Mouse (Mus musculus) olfactory bulb, adult 2 months (tissue): Measurements from ENCODE around the gene Ciao2a. TPM values are rescaled to one million over a fixed set of nuclear protein-coding genes. Genes with fewer than 3 reads are reported as not detected.

ENCODE experiments used
- H3K27ac ChIP-seq: fragments of 200-500 bp; 2 replicates; pipeline ENCODE4 v1.5.1; 2012; ENCODE audit warnings: low read depth, low read length; ENCODE audit not compliant: insufficient read depth
- H3K4me1 ChIP-seq: fragments of 200-500 bp; 2 replicates; pipeline ENCODE4 v1.6.1; 2012; ENCODE audit warnings: low read length; ENCODE audit not compliant: control insufficient read depth, insufficient read depth
- H3K4me3 ChIP-seq: fragments of 200-500 bp; 2 replicates; pipeline ENCODE4 v1.5.1; 2012; ENCODE audit warnings: mild to moderate bottlenecking, low read depth, low read length, moderate library complexity; ENCODE audit not compliant: insufficient read depth
- CTCF ChIP-seq: fragments of 200-500 bp; IDR thresholded peaks from 2 replicates; pipeline ENCODE4 v1.5.1; 2012; ENCODE audit warnings: low read depth, mild to moderate bottlenecking, low read length, moderate library complexity; ENCODE audit not compliant: insufficient read depth
- POLR2A ChIP-seq: fragments of 200-500 bp; IDR thresholded peaks from 2 replicates; pipeline ENCODE4 v1.6.1; 2012; ENCODE audit warnings: mild to moderate bottlenecking, low read depth, low read length, moderate library complexity; ENCODE audit not compliant: insufficient read depth
- WGBS: fragments of 180-500 bp; shearing (Covaris S2); methylation state at CpG from one replicate; pipeline ENCODE4 v1.1.7; 2018; 5-methylcytosine and 5-hydroxymethylcytosine counted together
- polyA plus RNA-seq: library from polyadenylated mRNA; stranded (reverse); fragments of >200 nt; gene quantifications from 2 replicates; pipeline ENCODE4 v1.2.4, GENCODE M21; 2012; ENCODE audit warnings: low replicate concordance; ENCODE audit not compliant: missing spikeins, insufficient read depth, insufficient read length

Ciao2a gene
- not detected in 2 replicates for polyA plus RNA-seq

GRCm38 (mm10) chr9:66126456-66127192 lies at the start of gene Ciao2a, which contains the start of gene Snx1:
Gene Ciao2a, plus strand, starts transcription at chr9:66126611.
Gene Snx1, minus strand, starts transcription at chr9:66126587.
- under 1% methylated on average over 34 of the region's 34 CpGs for WGBS
- H3K27ac ChIP-seq = peak within 1 kb of the TSS; percentile 19; the same call in 1 of the 2 replicates
- TF ChIP-seq CTCF (no peak), POLR2A (peak; percentile 41; the same call in 1 of the 2 replicates)
- peaks cover 2% of the 10 kb centered on the region; the same call in 1 of the 2 replicates for H3K4me1 ChIP-seq
- H3K4me3 ChIP-seq = peak within 1 kb of the TSS; percentile 65

GRCm38 (mm10) chr9:66078072-66078471 lies 48.3 kb upstream of the Ciao2a start:
- WGBS = 67% methylated on average over 3 of the region's 3 CpGs
- Histone ChIP-seq H3K27ac (no peak overlapping the region), H3K4me1 (0 out of 2 replicates have a peak, but pooled peaks cover 2% of the 10 kb centered on the region), H3K4me3 (no peak overlapping the region)
- no peak for TF ChIP-seq POLR2A
- no peak for TF ChIP-seq CTCF

DNA sequence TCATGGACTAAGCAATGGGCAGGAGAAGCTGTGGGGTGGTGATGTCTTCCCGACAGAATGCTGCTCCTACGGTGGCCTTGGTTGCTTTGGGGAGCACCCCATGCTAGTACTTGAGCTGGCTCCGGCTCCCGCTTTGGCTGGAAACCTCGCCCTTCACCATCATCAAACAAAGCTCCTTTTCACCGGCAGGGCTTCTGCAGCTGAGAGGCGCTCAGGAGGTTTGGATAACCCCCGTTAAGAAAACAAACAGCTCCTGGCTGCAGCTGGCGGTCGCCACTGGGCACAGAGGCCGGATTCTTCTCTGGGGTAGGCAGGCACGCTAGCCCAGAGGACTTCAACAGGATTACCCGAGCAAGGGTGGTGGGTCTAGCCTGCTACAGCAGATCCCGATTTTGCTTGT lies 47.9 kb upstream of the Ciao2a start:
- TF ChIP-seq POLR2A (no peak), CTCF (no peak)
- 0 out of 2 replicates have a peak, but pooled peaks cover 2% of the 10 kb centered on the region for H3K4me1 ChIP-seq
- H3K4me3 ChIP-seq = no peak overlapping the region
- no peak overlapping the region for H3K27ac ChIP-seq
- WGBS = 18% methylated on average over 14 of the region's 14 CpGs

DNA sequence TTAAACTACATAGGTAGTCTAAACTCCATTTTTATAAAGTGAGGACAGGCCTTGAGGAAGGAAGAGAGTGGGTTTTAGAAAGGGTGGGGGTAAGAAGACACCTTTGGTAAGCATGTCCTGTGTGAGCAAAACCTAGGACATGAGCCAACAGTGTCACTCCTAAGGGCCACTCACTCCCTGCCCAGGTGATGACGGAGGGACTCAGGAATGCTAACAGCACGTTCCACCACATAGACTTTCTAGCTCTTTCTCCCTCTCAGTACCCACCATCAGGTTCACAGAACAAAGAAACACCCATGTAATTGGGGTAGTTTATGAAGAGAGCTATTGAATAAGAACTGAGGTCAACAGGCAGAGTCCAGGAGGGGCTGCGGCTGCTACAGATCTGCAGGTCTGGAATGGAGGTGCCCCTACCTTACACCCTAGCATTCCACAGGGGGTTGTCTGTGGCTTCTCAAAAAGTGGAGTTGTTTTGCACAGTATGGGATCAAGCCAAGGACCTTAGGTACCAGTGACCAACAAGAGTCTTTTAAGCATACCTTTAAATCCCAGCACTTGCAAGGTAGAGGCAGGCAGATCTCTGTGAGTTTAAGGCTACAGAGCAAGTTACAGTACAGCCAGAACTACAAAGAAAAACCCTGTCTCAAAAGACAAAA lies 45.5 kb upstream of the Ciao2a start:
- 91% methylated on average over 3 of the region's 3 CpGs for WGBS
- Histone ChIP-seq H3K4me3 (no peak overlapping the region), H3K4me1 (0 out of 2 replicates have a peak, but pooled peaks cover 2% of the 10 kb centered on the region), H3K27ac (no peak overlapping the region)
- TF ChIP-seq POLR2A (no peak), CTCF (no peak)

- no peak overlapping the region for H3K27ac ChIP-seq
- 0 out of 2 replicates have a peak, but pooled peaks cover 2% of the 10 kb centered on the region for H3K4me1 ChIP-seq
- no peak for TF ChIP-seq CTCF
- no peak for TF ChIP-seq POLR2A
- H3K4me3 ChIP-seq = no peak overlapping the region
- 89% methylated on average over 4 of the region's 4 CpGs for WGBS
Observed at GRCm38 (mm10) chr9:66081999-66082398, 44.4 kb upstream of the Ciao2a start.

DNA sequence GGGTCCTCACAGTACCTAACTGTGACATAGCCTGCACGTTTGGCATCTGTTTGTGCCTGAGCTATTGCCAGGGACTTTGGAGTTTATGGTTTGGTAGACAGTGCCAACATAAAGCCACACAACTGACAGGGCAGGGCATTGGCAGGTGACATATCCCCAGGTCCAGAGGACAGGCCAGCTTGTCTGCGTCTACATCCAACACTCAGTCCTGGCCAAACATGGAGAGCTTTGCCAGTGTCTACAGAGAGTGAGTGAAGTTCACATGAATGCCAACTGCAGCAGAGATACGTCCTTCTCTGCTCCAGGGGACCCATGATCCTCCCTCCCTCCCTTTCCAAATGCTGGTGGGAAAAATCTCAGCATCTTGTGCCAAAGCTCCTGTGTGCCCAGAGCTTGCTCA lies 42.2 kb upstream of the Ciao2a start:
- WGBS = 75% methylated on average over 3 of the region's 3 CpGs
- H3K27ac ChIP-seq = no peak overlapping the region
- TF ChIP-seq POLR2A (no peak), CTCF (no peak)

DNA sequence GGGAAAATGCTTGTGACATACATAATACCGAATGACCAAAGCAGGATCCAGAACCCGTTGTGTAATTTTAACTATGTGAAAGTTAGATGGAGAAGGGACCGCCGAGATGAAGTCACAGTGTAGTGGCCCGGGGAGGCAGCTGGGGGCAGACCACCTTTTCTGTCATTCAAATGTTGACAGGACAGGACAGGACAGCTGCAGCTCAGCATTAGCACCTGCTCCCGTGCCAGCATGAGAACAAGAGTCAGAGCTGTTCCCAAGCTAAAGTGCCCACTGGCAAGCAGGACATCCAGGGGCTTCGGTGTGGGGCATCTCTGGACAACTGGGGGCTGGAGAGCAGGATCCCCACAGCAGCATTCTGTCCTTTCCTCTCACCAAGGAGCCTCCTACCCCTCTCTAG lies 39.3 kb upstream of the Ciao2a start:
- Histone ChIP-seq H3K4me1 (peaks cover 9% of the 10 kb centered on the region), H3K27ac (no peak overlapping the region), H3K4me3 (no peak overlapping the region)
- 94% methylated on average over 7 of the region's 7 CpGs for WGBS
- TF ChIP-seq POLR2A (no peak), CTCF (no peak)

More for the DNA sequence above, 42.2 kb upstream of the Ciao2a start:
- no peaks in the 10 kb centered on the region for H3K4me1 ChIP-seq
- H3K4me3 ChIP-seq = no peak overlapping the region

DNA sequence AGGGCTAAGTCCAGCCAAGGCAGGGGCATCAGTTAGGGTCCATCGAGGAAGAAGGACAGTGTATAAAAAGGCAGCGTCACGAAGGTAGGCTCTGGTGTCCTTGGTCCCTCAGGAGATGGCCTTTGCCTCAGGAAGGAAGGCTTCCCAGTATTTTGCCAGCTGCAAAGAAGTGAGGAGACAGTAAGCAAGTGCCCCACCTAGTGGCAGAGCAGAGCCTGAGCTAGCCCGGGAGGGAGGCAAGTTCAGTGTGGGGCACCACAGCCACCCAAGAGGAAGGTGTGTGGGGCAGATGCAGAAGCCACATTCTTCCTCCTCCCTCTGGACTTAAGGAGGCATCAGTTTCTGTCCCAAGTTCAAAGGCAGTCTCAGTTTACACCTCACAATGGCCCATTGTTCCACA lies 38.0 kb upstream of the Ciao2a start:
- H3K27ac ChIP-seq = no peak overlapping the region
- no peak overlapping the region for H3K4me3 ChIP-seq
- peak; percentile 63; the same call in 1 of the 2 replicates for TF ChIP-seq CTCF
- TF ChIP-seq POLR2A = no peak
- peaks cover 12% of the 10 kb centered on the region for H3K4me1 ChIP-seq
- WGBS = 51% methylated on average over 4 of the region's 4 CpGs

GRCm38 (mm10) chr9:66090593-66091244 lies 35.7 kb upstream of the Ciao2a start:
- no peak overlapping the region for H3K4me3 ChIP-seq
- no peak for TF ChIP-seq CTCF
- TF ChIP-seq POLR2A = no peak
- 37% methylated on average over 13 of the region's 13 CpGs for WGBS
- no peak overlapping the region for H3K27ac ChIP-seq
- H3K4me1 ChIP-seq = peaks cover 12% of the 10 kb centered on the region
